Mouse (Mus musculus) midbrain, embryonic 12.5 days (tissue): ENCODE results near the gene Ptprr. TPM values are rescaled to one million over a fixed set of nuclear protein-coding genes. Genes with fewer than 3 reads are reported as not detected.

ENCODE experiments used
- ATAC-seq: fragments of 200-750 bp; cut with Nextera tagmentation; 2 replicates; pipeline ENCODE4 v1.8.0; 2017; ENCODE audit warnings: low read depth, moderate TSS enrichment, moderate library complexity; ENCODE audit not compliant: low FRiP score
- H3K27ac ChIP-seq: fragments of 300-500 bp; sonication (generic); replicated peaks from 2 replicates; pipeline ENCODE4 v1.5.1; 2016; ENCODE audit warnings: mild to moderate bottlenecking
- H3K27me3 ChIP-seq: fragments of 300-500 bp; sonication (generic); 2 replicates; pipeline ENCODE4 v1.6.1; 2016; ENCODE audit warnings: mild to moderate bottlenecking
- H3K36me3 ChIP-seq: fragments of 300-500 bp; sonication (generic); 2 replicates; pipeline ENCODE4 v1.6.1; 2016
- H3K4me1 ChIP-seq: fragments of 300-500 bp; sonication (generic); 2 replicates; pipeline ENCODE4 v1.6.1; 2016
- H3K4me2 ChIP-seq: fragments of 300-500 bp; sonication (generic); replicated peaks from 2 replicates; pipeline ENCODE4 v1.6.1; 2016; ENCODE audit warnings: mild to moderate bottlenecking, moderate library complexity
- H3K4me3 ChIP-seq: fragments of 300-500 bp; sonication (generic); 2 replicates; pipeline ENCODE4 v1.5.1; 2016; ENCODE audit warnings: mild to moderate bottlenecking
- H3K9ac ChIP-seq: fragments of 300-500 bp; sonication (generic); replicated peaks from 2 replicates; pipeline ENCODE4 v1.6.1; 2016; ENCODE audit warnings: mild to moderate bottlenecking, moderate library complexity
- H3K9me3 ChIP-seq: fragments of 300-500 bp; sonication (generic); 2 replicates; pipeline ENCODE4 v1.6.1; 2016; ENCODE audit warnings: mild to moderate bottlenecking
- WGBS: fragments of 180-500 bp; shearing (Covaris S2); methylation state at CpG from one replicate; pipeline ENCODE4 v1.1.7; 2016; 5-methylcytosine and 5-hydroxymethylcytosine counted together
- polyA plus RNA-seq: library from polyadenylated mRNA; unstranded; fragments of >200 nt; fragmentation: Nextera tagmentation; extraction: Ambion mirVana; gene quantifications from 2 replicates; pipeline ENCODE4 v1.2.1, GENCODE M21; 2016

Ptprr gene
- polyA plus RNA-seq: 5.5 and 5.8 TPM in 2 replicates

- Histone ChIP-seq H3K9me3 (no peaks in the 10 kb centered on the region), H3K36me3 (no peaks in the 10 kb centered on the region), H3K9ac (peak within 1 kb of the TSS; percentile 65), H3K27ac (peak within 1 kb of the TSS; percentile 30; the same call in 1 of the 2 replicates), H3K4me3 (peak within 1 kb of the TSS; percentile 60), H3K27me3 (peaks cover 5% of the 10 kb centered on the region), H3K4me1 (peaks cover 17% of the 10 kb centered on the region), H3K4me2 (peak within 1 kb of the TSS; percentile 91)
- ATAC-seq: peak; percentile 96
- under 1% methylated on average over 19 of the region's 19 CpGs for WGBS
Measured at GRCm38 (mm10) chr10:116017845-116018479, at the start of gene Ptprr. Gene Ptprr (plus strand): TSS chr10:116018213.

DNA sequence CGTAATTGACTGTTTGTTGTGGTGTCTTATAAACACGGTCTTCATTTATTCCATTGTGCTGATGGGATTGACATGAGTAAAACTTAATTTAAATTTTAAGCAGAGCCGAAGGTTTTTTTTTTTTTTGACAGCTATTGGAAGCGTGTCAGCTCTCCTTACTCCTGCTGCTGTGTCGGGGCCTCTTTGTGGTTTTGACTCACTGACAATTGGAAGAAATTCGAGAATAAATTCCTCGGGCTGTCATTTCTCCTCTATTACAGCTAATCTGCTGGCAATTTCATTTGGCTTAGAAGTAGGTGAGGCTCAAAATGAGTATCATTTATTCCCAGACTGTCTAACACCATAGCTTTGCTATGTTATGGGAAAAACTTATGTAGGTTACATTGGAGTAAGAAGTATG, 41.7 kb upstream of the Ptprr start:
- H3K4me2 ChIP-seq: no peak overlapping the region
- H3K27me3 ChIP-seq: no peaks in the 10 kb centered on the region
- H3K4me3 ChIP-seq: no peak overlapping the region
- no peaks in the 10 kb centered on the region for H3K36me3 ChIP-seq
- no peak; the same call in 1 of the 2 replicates for ATAC-seq
- no peaks in the 10 kb centered on the region for H3K9me3 ChIP-seq
- 62% methylated on average over 7 of the region's 7 CpGs for whole genome bisulfite sequencing
- H3K4me1 ChIP-seq: no peaks in the 10 kb centered on the region
- H3K9ac ChIP-seq: no peak overlapping the region
- no peak overlapping the region for H3K27ac ChIP-seq

GRCm38 (mm10) chr10:115978992-115979391, 39.0 kb upstream of the Ptprr start:
- Histone ChIP-seq H3K9ac (no peak overlapping the region), H3K36me3 (no peaks in the 10 kb centered on the region), H3K9me3 (no peaks in the 10 kb centered on the region), H3K27me3 (no peaks in the 10 kb centered on the region), H3K27ac (no peak overlapping the region), H3K4me3 (no peak overlapping the region), H3K4me2 (no peak overlapping the region), H3K4me1 (no peaks in the 10 kb centered on the region)
- ATAC-seq: no peak
- 71% methylated on average over 7 of the region's 7 CpGs for WGBS

GRCm38 (mm10) chr10:115980018-115980417, 38.0 kb upstream of the Ptprr start:
- no peak overlapping the region for H3K4me2 ChIP-seq
- H3K27me3 ChIP-seq: no peaks in the 10 kb centered on the region
- WGBS: 90% methylated on average over 2 of the region's 2 CpGs
- no peaks in the 10 kb centered on the region for H3K36me3 ChIP-seq
- H3K9ac ChIP-seq: no peak overlapping the region
- H3K9me3 ChIP-seq: no peaks in the 10 kb centered on the region
- H3K4me3 ChIP-seq: no peak overlapping the region
- no peaks in the 10 kb centered on the region for H3K4me1 ChIP-seq
- ATAC-seq: no peak
- no peak overlapping the region for H3K27ac ChIP-seq

GRCm38 (mm10) chr10:115984308-115984707, 33.7 kb upstream of the Ptprr start:
- ATAC-seq: no peak
- no peak overlapping the region for H3K4me2 ChIP-seq
- H3K9me3 ChIP-seq: no peaks in the 10 kb centered on the region
- H3K27ac ChIP-seq: no peak overlapping the region
- H3K4me3 ChIP-seq: no peak overlapping the region
- 62% methylated on average over 6 of the region's 6 CpGs for WGBS
- H3K4me1 ChIP-seq: no peaks in the 10 kb centered on the region
- H3K27me3 ChIP-seq: no peaks in the 10 kb centered on the region
- no peaks in the 10 kb centered on the region for H3K36me3 ChIP-seq
- no peak overlapping the region for H3K9ac ChIP-seq

- Histone ChIP-seq H3K4me3 (no peak overlapping the region), H3K9ac (no peak overlapping the region), H3K27me3 (no peaks in the 10 kb centered on the region), H3K9me3 (no peaks in the 10 kb centered on the region), H3K27ac (no peak overlapping the region), H3K4me2 (no peak overlapping the region), H3K4me1 (no peaks in the 10 kb centered on the region), H3K36me3 (no peaks in the 10 kb centered on the region)
- 75% methylated on average over 8 of the region's 8 CpGs for WGBS
- ATAC-seq: no peak
Measured at GRCm38 (mm10) chr10:116001838-116002237, 16.2 kb upstream of the Ptprr start.

GRCm38 (mm10) chr10:116006675-116007074, 11.3 kb upstream of the Ptprr start:
- H3K9ac ChIP-seq: no peak overlapping the region
- H3K4me2 ChIP-seq: no peak overlapping the region
- 54% methylated on average over 6 of the region's 6 CpGs for WGBS
- no peaks in the 10 kb centered on the region for H3K36me3 ChIP-seq
- no peak overlapping the region for H3K4me3 ChIP-seq
- ATAC-seq: no peak
- H3K27ac ChIP-seq: no peak overlapping the region
- no peaks in the 10 kb centered on the region for H3K9me3 ChIP-seq
- H3K4me1 ChIP-seq: no peaks in the 10 kb centered on the region
- H3K27me3 ChIP-seq: no peaks in the 10 kb centered on the region

DNA sequence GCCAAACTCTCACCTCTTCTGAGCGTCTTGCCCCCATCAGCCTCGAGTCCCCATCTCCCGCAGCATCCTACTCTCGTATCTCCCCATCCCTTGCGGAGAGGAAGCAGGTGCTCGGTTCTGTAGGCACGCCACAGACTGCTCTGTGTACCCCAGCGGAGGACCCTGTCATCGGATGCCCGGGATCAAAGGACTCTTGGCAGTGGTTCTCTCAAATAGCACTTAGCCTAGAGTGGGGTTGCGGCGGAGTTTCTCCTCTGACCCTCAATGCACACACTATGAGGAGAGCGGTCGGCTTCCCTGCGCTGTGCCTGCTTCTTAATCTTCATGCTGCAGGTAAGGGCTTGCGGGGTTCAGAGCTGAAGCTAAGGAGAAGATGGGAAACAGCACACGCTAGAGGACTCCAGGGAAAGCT, 473 bp downstream of the Ptprr start:
- under 1% methylated on average over 17 of the region's 17 CpGs for WGBS
- peak overlapping the region; percentile 60 for H3K4me3 ChIP-seq
- H3K36me3 ChIP-seq: no peaks in the 10 kb centered on the region
- H3K9ac ChIP-seq: peak overlapping the region; percentile 65
- peaks cover 17% of the 10 kb centered on the region for H3K4me1 ChIP-seq
- peak; percentile 77 for ATAC-seq
- 0 out of 2 replicates have a peak overlapping the region, but pooled peaks have one; percentile 30 for H3K27ac ChIP-seq
- H3K9me3 ChIP-seq: no peaks in the 10 kb centered on the region
- peak overlapping the region; percentile 91 for H3K4me2 ChIP-seq
- H3K27me3 ChIP-seq: peaks cover 5% of the 10 kb centered on the region

GRCm38 (mm10) chr10:116019086-116019860, 1.3 kb downstream of the Ptprr start:
- peak overlapping the region; percentile 91 for H3K4me2 ChIP-seq
- ATAC-seq: no peak
- WGBS: 8% methylated on average over 20 of the region's 20 CpGs
- no peaks in the 10 kb centered on the region for H3K9me3 ChIP-seq
- H3K36me3 ChIP-seq: no peaks in the 10 kb centered on the region
- peaks cover 5% of the 10 kb centered on the region for H3K27me3 ChIP-seq
- no peak overlapping the region for H3K27ac ChIP-seq
- H3K4me3 ChIP-seq: peak overlapping the region; percentile 60
- H3K9ac ChIP-seq: peak overlapping the region; percentile 65
- peaks cover 17% of the 10 kb centered on the region for H3K4me1 ChIP-seq

DNA sequence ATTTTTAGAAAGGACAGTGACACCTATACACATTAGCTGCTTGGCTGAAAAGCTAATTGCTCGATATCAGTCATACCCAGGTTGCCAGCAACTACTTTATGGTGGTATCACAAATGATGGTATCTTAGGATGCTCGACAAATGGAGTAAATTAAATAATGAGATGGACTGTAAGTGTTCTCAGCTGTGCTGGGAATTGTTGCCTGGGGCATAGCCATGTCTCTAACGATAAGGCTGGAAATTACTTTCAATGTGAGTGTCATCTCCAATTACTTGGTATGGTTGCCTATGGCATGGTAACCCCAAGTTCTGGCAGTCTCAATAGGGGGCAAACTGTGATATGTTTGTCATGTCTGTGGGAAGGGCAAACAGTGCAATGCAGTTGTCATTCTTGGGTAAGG, 3.1 kb downstream of the Ptprr start:
- Histone ChIP-seq H3K4me1 (peaks cover 17% of the 10 kb centered on the region), H3K27me3 (peaks cover 5% of the 10 kb centered on the region), H3K9me3 (no peaks in the 10 kb centered on the region), H3K27ac (no peak overlapping the region), H3K9ac (no peak overlapping the region), H3K36me3 (no peaks in the 10 kb centered on the region), H3K4me3 (no peak overlapping the region), H3K4me2 (no peak overlapping the region)
- no peak for ATAC-seq
- 72% methylated on average over 3 of the region's 3 CpGs for WGBS

DNA sequence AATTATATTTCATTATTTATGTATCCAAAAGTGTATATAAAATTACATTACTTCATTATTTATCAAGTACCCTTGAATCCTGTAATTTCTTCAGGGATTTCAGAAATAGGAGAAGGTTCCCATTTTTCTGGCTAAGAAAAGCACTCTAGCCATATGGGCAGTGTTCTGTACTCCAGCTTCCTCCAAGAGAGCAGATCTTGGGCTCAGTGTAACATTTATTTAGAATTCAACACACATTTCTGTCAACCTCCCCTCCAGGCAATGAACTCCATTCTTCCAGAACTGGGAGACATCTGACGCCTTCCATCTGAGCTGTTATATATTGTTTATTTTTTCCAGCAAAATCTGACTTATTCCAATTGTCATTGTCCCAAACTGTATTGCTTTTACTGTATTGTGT, 20.1 kb downstream of the Ptprr start:
- no peaks in the 10 kb centered on the region for H3K9me3 ChIP-seq
- 89% methylated on average over 1 of the region's 1 CpGs for WGBS

DNA sequence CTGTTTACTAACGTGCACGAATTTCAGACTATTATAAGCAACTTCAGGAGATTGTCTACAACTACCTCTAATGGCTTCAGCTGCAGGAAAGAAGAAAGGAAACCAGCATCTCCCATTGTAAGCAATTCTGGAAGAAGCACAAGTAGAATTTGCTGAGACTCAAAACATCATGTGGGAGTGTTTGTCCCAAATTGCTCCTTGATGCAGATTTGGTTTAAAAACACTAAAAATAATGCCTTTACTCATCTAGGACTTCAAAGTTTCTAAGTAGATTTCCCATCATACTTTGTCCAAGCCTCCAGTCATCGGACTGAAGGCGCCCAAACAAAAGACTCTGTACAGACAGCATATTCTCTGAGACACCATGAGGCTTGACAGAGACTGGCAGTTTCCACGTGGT, 57.9 kb downstream of the Ptprr start:
- ATAC-seq: no peak
- no peaks in the 10 kb centered on the region for H3K4me1 ChIP-seq
- H3K4me2 ChIP-seq: no peak overlapping the region
- no peaks in the 10 kb centered on the region for H3K36me3 ChIP-seq
- H3K9ac ChIP-seq: no peak overlapping the region
- H3K9me3 ChIP-seq: no peaks in the 10 kb centered on the region
- no peaks in the 10 kb centered on the region for H3K27me3 ChIP-seq
- H3K27ac ChIP-seq: no peak overlapping the region
- no peak overlapping the region for H3K4me3 ChIP-seq
- 84% methylated on average over 5 of the region's 5 CpGs for WGBS

More for the DNA sequence above, 20.1 kb downstream of the Ptprr start:
- no peak overlapping the region for H3K4me3 ChIP-seq
- H3K27ac ChIP-seq: no peak overlapping the region
- H3K4me1 ChIP-seq: no peaks in the 10 kb centered on the region
- no peak overlapping the region for H3K4me2 ChIP-seq
- no peaks in the 10 kb centered on the region for H3K36me3 ChIP-seq
- no peak overlapping the region for H3K9ac ChIP-seq
- ATAC-seq: no peak
- H3K27me3 ChIP-seq: no peaks in the 10 kb centered on the region
